Comparison of ENCODE assay signal across 21 mouse cellular contexts in genomic region chr10:102042513-102042912, GRCm38 (mm10).
DNase-seq lines count a peak whose midpoint lies in the region; ATAC-seq and TF ChIP-seq lines count a peak whose summit lies in the region.
"Had no signal": no experiment of that assay in that cellular context is flagged by ENCODE, and none has a peak within 500 bp of the region (broad histone marks: within the 10 kb centered on the region; RNA-seq: fewer than 3 reads in every experiment).

No protein-coding gene starts in this region.

- peak; percentile 56 for ATAC-seq in midbrain, embryonic 13.5 days
- no peak for ATAC-seq in midbrain, embryonic 15.5 days (replicated peaks)
- peak; percentile 79 for ATAC-seq in hindbrain, embryonic 12.5 days (ENCODE audit: low FRiP score)
- peak; percentile 7; the same call in 1 of the 2 replicates for ATAC-seq in midbrain, postnatal 0 days (ENCODE audit: low FRiP score)
- ATAC-seq in stomach, postnatal 0 days (ENCODE audit: low FRiP score, low TSS enrichment) = no peak
- ATAC-seq in erythroid progenitor cell, adult 5-6 weeks (replicated peaks; ENCODE audit: low FRiP score, poor library complexity, severe bottlenecking) = no peak
- ATAC-seq: forebrain, embryonic 13.5 days had no signal

- no peak for TF ChIP-seq CTCF in midbrain, postnatal 0 days (IDR thresholded peaks at IDR 0.05)
- TF ChIP-seq CTCF in stomach, postnatal 0 days (IDR thresholded peaks at IDR 0.05; ENCODE audit: low read depth) = no peak

- H3K36me3 ChIP-seq in midbrain, embryonic 13.5 days = no peaks in the 10 kb centered on the region
- H3K36me3 ChIP-seq in midbrain, embryonic 15.5 days (replicated peaks) = no peaks in the 10 kb centered on the region
- no peaks in the 10 kb centered on the region for H3K36me3 ChIP-seq in hindbrain, embryonic 12.5 days
- no peaks in the 10 kb centered on the region for H3K36me3 ChIP-seq in midbrain, postnatal 0 days (ENCODE audit: insufficient read depth, low read length)
- H3K36me3 ChIP-seq in stomach, postnatal 0 days (ENCODE audit: control insufficient read depth, insufficient read depth, low read length) = no peaks in the 10 kb centered on the region
- H3K36me3 ChIP-seq: embryonic facial prominence, embryonic 15.5 days; heart, embryonic 13.5 days; limb, embryonic 15.5 days had no signal

- no peak overlapping the region for H3K27ac ChIP-seq in midbrain, embryonic 13.5 days
- no peak overlapping the region for H3K27ac ChIP-seq in midbrain, embryonic 15.5 days
- no peak overlapping the region for H3K27ac ChIP-seq in hindbrain, embryonic 12.5 days
- H3K27ac ChIP-seq in midbrain, postnatal 0 days (ENCODE audit: low read depth, low read length) = no peak overlapping the region
- H3K27ac ChIP-seq in stomach, postnatal 0 days (replicated peaks) = no peak overlapping the region
- H3K27ac ChIP-seq: embryonic facial prominence, embryonic 15.5 days; forebrain, embryonic 13.5 days; heart, embryonic 13.5 days; limb, embryonic 15.5 days had no signal

- DNase-seq in embryo, embryonic 10.5 days (ENCODE audit: low spot score) = peak; percentile 4
- no peak for DNase-seq in embryo, embryonic 10 days (ENCODE audit: low spot score)
- DNase-seq in midbrain, postnatal 0 days (ENCODE audit: low spot score) = peak; percentile 41
- no peak for DNase-seq in stomach, postnatal 0 days (ENCODE audit: low spot score)
- DNase-seq: cerebellum, adult 8-10 months; gastrocnemius, postnatal 10 days; heart, adult 18-20 months; kidney, postnatal 36 days; lung, postnatal 10 days; right cerebral cortex, postnatal 25 days; thymus, adult 2 months had no signal

- no peaks in the 10 kb centered on the region for H3K27me3 ChIP-seq in midbrain, embryonic 13.5 days
- no peaks in the 10 kb centered on the region for H3K27me3 ChIP-seq in midbrain, embryonic 15.5 days (replicated peaks)
- H3K27me3 ChIP-seq in hindbrain, embryonic 12.5 days = no peaks in the 10 kb centered on the region
- no peaks in the 10 kb centered on the region for H3K27me3 ChIP-seq in midbrain, postnatal 0 days (ENCODE audit: insufficient read depth, low read length)
- H3K27me3 ChIP-seq in stomach, postnatal 0 days (ENCODE audit: control insufficient read depth, insufficient read depth, low read length) = no peaks in the 10 kb centered on the region
- H3K27me3 ChIP-seq: CH12.LX; embryonic facial prominence, embryonic 15.5 days; forebrain, embryonic 13.5 days; heart, embryonic 13.5 days; limb, embryonic 15.5 days; megakaryocyte, embryonic 14.5 days had no signal

- TF ChIP-seq EP300 in stomach, postnatal 0 days (optimal IDR thresholded peaks at IDR 0.05) = no peak

- 22% methylated on average over 2 of the region's 2 CpGs for WGBS in midbrain, embryonic 13.5 days
- WGBS in midbrain, embryonic 15.5 days = 20% methylated on average over 2 of the region's 2 CpGs
- WGBS in hindbrain, embryonic 12.5 days = 48% methylated on average over 2 of the region's 2 CpGs
- 24% methylated on average over 2 of the region's 2 CpGs for WGBS in midbrain, postnatal 0 days
- WGBS in stomach, postnatal 0 days = 66% methylated on average over 2 of the region's 2 CpGs

- H3K9me3 ChIP-seq in midbrain, embryonic 13.5 days = no peaks in the 10 kb centered on the region
- H3K9me3 ChIP-seq in midbrain, embryonic 15.5 days = no peaks in the 10 kb centered on the region
- no peaks in the 10 kb centered on the region for H3K9me3 ChIP-seq in hindbrain, embryonic 12.5 days (replicated peaks)
- H3K9me3 ChIP-seq in midbrain, postnatal 0 days (ENCODE audit: low read length) = no peaks in the 10 kb centered on the region
- no peaks in the 10 kb centered on the region for H3K9me3 ChIP-seq in stomach, postnatal 0 days (ENCODE audit: control insufficient read depth, low read length)
- H3K9me3 ChIP-seq: embryonic facial prominence, embryonic 15.5 days; forebrain, embryonic 13.5 days; heart, embryonic 13.5 days; limb, embryonic 15.5 days; megakaryocyte, embryonic 14.5 days had no signal

- no peak overlapping the region for H3K4me2 ChIP-seq in midbrain, embryonic 13.5 days (replicated peaks)
- H3K4me2 ChIP-seq in midbrain, embryonic 15.5 days = no peak overlapping the region
- no peak overlapping the region for H3K4me2 ChIP-seq in hindbrain, embryonic 12.5 days (replicated peaks)
- H3K4me2 ChIP-seq in midbrain, postnatal 0 days (ENCODE audit: low read depth, low read length, poor library complexity, severe bottlenecking) = no peak overlapping the region
- no peak overlapping the region for H3K4me2 ChIP-seq in stomach, postnatal 0 days (replicated peaks; ENCODE audit: low read depth)
- H3K4me2 ChIP-seq: embryonic facial prominence, embryonic 15.5 days; forebrain, embryonic 13.5 days; heart, embryonic 13.5 days; limb, embryonic 15.5 days had no signal

- no peak overlapping the region for H3K9ac ChIP-seq in midbrain, embryonic 13.5 days (replicated peaks)
- H3K9ac ChIP-seq in midbrain, embryonic 15.5 days = no peak overlapping the region
- no peak overlapping the region for H3K9ac ChIP-seq in hindbrain, embryonic 12.5 days
- H3K9ac ChIP-seq in midbrain, postnatal 0 days (replicated peaks; ENCODE audit: low read length, poor library complexity, severe bottlenecking) = no peak overlapping the region
- no peak overlapping the region for H3K9ac ChIP-seq in stomach, postnatal 0 days (ENCODE audit: low read length)
- H3K9ac ChIP-seq: embryonic facial prominence, embryonic 15.5 days; forebrain, embryonic 13.5 days; heart, embryonic 13.5 days; limb, embryonic 15.5 days had no signal

- no peak overlapping the region for H3K4me3 ChIP-seq in midbrain, embryonic 13.5 days (replicated peaks)
- H3K4me3 ChIP-seq in midbrain, embryonic 15.5 days = no peak overlapping the region
- H3K4me3 ChIP-seq in hindbrain, embryonic 12.5 days = no peak overlapping the region
- no peak overlapping the region for H3K4me3 ChIP-seq in midbrain, postnatal 0 days (ENCODE audit: low read depth, low read length)
- H3K4me3 ChIP-seq in stomach, postnatal 0 days (ENCODE audit: low read depth, low read length) = no peak overlapping the region
- H3K4me3 ChIP-seq: embryonic facial prominence, embryonic 15.5 days; forebrain, embryonic 13.5 days; heart, embryonic 13.5 days; limb, embryonic 15.5 days; megakaryocyte, embryonic 14.5 days had no signal

- no peaks in the 10 kb centered on the region for H3K4me1 ChIP-seq in midbrain, embryonic 13.5 days (replicated peaks)
- no peaks in the 10 kb centered on the region for H3K4me1 ChIP-seq in midbrain, embryonic 15.5 days
- H3K4me1 ChIP-seq in hindbrain, embryonic 12.5 days = no peaks in the 10 kb centered on the region
- no peaks in the 10 kb centered on the region for H3K4me1 ChIP-seq in midbrain, postnatal 0 days (ENCODE audit: insufficient read depth, low read length)
- no peaks in the 10 kb centered on the region for H3K4me1 ChIP-seq in stomach, postnatal 0 days (replicated peaks; ENCODE audit: control insufficient read depth, insufficient read depth)
- H3K4me1 ChIP-seq: embryonic facial prominence, embryonic 15.5 days; forebrain, embryonic 13.5 days; heart, embryonic 13.5 days; limb, embryonic 15.5 days; megakaryocyte, embryonic 14.5 days had no signal

Comparison
In these comparisons a context has a peak if more than half of its experiments do, and no peak if none do; other contexts are left out.
1. DNase-seq: peak in embryo, embryonic 10.5 days (single experiment) and midbrain, postnatal 0 days (single experiment); none in embryo, embryonic 10 days (single experiment) and stomach, postnatal 0 days (single experiment).
2. ATAC-seq: peak in midbrain, embryonic 13.5 days (single experiment), hindbrain, embryonic 12.5 days (single experiment) and midbrain, postnatal 0 days (single experiment); none in midbrain, embryonic 15.5 days (single experiment), stomach, postnatal 0 days (single experiment) and erythroid progenitor cell, adult 5-6 weeks (single experiment).